Mouse (Mus musculus): Measurements from ENCODE around the gene Gm3839.
"Not testable (repeated sequence)": the region's sequence is repeated elsewhere in the genome, so short reads cannot be mapped to it uniquely, and the experiment has no call there.

Gene Gm3839

DNA sequence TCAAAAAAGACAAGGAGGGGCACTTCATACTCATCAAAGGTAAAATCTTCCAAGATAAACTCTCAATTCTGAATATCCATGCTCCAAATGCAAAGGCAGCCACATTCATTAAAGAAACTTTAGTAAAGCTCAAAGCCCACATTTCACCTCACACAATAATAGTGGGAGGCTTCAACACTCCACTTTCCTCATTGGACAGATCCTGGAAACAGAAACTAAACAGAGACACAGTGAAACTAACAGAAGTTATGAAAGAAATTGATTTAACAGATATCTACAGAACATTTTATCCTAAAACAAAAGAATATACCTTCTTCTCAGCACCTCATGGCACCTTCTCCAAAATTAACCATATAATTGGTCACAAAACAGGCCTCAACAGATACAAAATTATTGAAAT, at the start of gene Gm3839:
Gene Gm3839 (minus strand): TSS at position 101 of the 400 bp plus-strand sequence.
- DNase-seq (ENCODE audit: low spot score) = not testable (repeated sequence)

- DNase-seq (ENCODE audit: low spot score) = no peak
These were observed 49.1 kb upstream of the Gm3839 start for GRCm38 (mm10) chr14:11405661-11406060.

- no peak for DNase-seq (ENCODE audit: low spot score)
These were observed 21.3 kb upstream of the Gm3839 start for GRCm38 (mm10) chr14:11377846-11378245.

DNA sequence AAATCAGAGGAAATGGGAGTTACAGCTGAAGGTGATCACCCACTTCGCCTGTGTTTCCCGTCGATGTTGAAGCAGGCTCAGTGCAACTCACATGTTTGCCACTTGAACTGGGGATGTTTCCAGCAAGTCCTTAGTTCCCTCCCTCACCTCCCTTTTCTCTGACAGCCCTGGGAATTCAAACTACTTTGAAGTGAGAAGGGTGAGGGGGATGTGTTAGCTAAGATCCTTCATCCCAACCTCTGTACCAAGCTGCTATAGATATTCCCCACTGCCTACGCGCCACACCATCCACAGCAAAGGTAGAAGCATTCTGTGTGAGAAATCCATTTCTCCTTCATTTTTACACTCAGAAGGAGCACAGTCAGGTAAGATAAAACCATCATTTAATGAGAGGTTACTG, 18.7 kb upstream of the Gm3839 start:
- DNase-seq (ENCODE audit: low spot score) = no peak

DNA sequence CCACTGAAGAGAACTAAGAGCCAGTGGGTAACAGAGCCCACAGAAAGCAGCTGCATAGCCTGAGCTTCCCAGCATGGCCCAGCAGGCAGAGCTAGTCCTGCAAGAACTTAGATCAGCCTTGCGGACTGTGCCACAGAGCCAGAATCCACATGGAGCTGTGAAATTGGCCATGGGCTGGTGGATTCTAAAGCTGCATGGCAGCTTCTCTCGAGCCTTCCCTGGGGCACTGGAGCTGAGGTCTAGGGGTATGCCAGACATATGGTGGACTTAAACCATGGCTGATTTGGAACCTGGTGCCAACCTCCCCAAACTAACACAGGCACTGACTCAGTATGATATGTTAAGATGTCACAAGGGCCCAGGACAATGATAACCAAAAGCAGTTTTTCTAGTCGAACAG, 10.4 kb downstream of the Gm3839 start:
- DNase-seq (ENCODE audit: low spot score) = no peak

- DNase-seq (ENCODE audit: low spot score) = no peak
These were observed 26.5 kb downstream of the Gm3839 start for GRCm38 (mm10) chr14:11329993-11330392.

- no peak for DNase-seq (ENCODE audit: low spot score)
These were observed 49.4 kb downstream of the Gm3839 start for GRCm38 (mm10) chr14:11307079-11307478.

DNA sequence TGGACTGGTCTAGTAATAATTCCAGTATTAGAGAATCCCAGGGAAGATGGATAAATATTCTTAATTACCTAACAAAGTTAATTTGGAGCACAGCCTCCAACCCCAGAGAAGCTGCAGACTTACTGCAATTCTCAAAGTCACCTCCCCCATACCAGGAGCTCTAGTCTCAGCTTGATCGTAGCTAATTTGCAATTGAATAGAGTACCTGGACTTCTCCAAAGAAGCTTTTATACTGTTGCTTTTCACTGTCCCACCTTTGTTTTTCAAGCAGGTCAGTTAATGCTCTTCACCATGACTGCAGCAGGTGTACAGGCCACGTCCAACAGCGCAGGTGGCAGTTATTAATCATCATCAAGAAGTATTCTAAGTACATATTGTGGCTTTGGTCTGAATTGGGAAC, 68.6 kb downstream of the Gm3839 start:
- not testable (repeated sequence) for DNase-seq (ENCODE audit: low spot score)

DNA sequence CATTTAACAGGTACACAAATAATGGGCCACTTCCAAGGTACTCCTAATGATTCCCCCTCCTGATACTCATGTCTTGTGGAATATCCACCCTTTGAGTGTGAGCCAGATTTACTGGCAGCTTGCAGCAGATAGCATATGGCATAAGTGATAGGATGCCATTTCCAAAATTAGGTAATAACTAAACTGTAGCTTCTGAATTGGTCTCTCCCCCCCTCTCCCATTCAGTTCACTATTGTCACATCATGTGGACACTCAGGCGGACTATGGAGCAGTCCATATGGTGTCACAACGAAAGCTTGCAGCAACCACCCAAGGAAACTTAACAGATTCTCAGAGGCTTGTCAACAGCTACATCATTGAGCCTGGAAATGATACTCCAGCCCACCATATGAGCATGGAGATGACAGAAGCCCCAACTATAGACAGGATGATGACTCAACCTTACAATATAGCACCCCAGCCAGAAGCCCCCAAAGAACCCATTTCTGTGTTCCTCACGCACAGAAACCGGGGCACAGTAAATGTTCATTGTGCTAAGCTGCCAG, 99.3 kb downstream of the Gm3839 start:
- no peak for DNase-seq (ENCODE audit: low spot score)

- no peak for DNase-seq (ENCODE audit: low spot score)
These were observed 108.5 kb downstream of the Gm3839 start for GRCm38 (mm10) chr14:11248053-11248452.

GRCm38 (mm10) chr14:11244546-11244945, 112.0 kb downstream of the Gm3839 start:
- DNase-seq (ENCODE audit: low spot score) = no peak

DNA sequence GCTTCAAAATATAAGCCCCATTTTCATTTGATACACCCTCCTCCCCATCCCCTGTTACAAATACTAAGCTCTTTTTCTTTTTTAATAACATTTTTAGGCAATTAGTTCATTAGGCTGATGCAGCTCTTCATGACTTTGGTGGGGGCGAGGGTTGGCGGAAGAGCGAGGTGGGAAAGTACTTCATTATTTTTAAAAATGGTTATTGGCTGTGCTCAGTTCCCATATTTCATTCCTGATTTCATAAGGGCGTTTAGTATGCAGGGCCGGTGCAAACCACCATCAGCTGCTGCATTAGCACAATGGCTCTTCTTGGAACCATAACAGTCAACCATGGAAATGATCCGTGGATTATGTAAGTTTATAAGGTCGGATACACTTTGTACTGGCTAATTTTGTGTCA, 124.4 kb downstream of the Gm3839 start:
- DNase-seq (ENCODE audit: low spot score) = no peak

All from ovary, adult 18-20 months (tissue).